Mouse (Mus musculus) adrenal gland, adult 2 months (tissue): ENCODE data around the gene Mthfd1l. TPM values are rescaled to one million over a fixed set of nuclear protein-coding genes. Genes with fewer than 3 reads are reported as not detected.
"Not testable (repeated sequence)": the region's sequence is repeated elsewhere in the genome, so short reads cannot be mapped to it uniquely, and the experiment has no call there.

ENCODE experiments used
- DNase-seq: peaks from one replicate; pipeline ENCODE4 v3.0.0; 2021
- polyA plus RNA-seq: library from polyadenylated mRNA; depleted of rRNA; stranded (reverse); fragments of >200 nt; gene quantifications from 2 replicates; pipeline ENCODE4 v1.2.3, GENCODE M21; 2012
- total RNA-seq, 2 experiments: library from RNA; stranded (reverse); gene quantifications; 2 replicates each; pipeline ENCODE4 v1.2.3; 2021

Gene Mthfd1l
- total and polyA plus RNA-seq, 3 experiments = 2.3 to 5.4 (median 2.7) TPM

DNA sequence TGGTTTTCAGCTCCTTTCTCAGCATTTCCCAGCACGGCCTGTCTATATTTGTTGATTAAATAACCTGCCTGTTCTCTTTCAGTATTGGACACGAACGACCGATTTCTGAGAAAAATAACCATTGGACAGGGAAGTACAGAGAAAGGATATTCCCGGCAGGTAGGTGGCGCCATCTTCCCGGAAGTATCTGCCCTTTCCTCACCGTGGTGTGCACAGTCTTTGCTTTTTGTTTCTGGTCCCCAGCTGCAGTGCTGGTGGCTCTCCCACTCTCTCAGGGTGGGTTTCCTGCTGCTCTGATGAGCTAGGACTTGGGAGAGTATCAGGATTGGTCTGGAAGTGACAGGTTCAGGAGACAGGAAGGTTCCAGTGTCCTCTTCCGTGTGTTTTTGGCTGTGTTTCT lies 68.8 kb downstream of the Mthfd1l start:
- peak; percentile 53 for DNase-seq

DNA sequence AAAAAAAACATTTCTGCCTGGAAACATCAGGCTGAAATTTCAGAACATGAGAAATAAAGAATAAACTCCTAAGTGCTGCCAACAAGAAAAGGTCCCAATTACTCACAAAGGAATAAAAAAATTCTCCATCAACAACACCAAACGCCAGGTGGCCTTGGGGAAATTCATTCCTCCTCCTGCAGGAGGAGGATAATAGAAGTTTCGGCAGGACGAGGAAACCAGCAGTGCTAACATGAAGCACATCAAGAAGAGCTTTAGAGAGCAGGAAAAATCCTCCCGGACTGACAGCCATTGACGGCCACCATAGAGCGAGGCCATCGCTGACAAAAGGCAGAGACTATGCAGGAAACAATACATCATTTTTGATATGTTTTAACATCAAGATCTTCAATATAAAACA lies 71.5 kb downstream of the Mthfd1l start:
- DNase-seq = peak; percentile 22

DNA sequence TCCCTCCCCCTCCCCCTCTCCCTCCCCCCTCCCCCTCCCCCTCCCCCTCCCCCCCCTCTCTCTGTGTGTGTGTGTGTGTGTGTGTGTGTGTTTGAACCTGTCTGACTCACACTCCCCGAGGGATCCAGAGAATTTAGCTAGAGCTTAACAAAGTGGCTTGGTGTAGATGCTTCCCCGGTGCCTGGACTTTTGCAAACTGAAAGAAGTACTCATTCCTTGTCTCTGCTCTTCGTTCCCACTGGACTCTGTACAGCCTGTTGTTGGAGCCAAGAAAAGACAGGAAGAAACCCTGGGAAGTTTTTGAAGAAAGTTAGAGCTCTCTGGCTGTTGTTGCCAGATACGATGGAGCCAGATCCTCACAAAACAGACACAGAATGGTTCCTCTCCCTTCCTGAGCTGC lies 73.6 kb downstream of the Mthfd1l start:
- peak; percentile 18 for DNase-seq

DNA sequence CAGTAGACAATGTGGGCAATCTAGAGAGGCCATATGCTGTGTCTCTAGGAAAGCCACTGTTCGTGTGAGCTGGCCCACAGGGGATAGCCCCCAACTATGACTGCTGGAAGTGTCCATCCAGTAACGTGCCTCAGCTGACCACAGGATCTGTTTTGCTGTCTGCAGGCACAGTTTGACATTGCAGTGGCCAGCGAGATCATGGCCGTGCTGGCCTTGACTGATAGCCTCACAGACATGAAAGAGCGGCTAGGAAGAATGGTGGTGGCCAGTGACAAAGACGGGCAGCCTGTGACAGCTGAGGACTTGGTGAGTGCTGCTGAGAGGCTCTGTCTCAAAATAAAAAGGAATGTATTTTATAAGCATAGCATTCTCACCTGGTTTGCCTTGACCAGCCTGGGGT lies 74.7 kb downstream of the Mthfd1l start:
- peak; percentile 60 for DNase-seq

DNA sequence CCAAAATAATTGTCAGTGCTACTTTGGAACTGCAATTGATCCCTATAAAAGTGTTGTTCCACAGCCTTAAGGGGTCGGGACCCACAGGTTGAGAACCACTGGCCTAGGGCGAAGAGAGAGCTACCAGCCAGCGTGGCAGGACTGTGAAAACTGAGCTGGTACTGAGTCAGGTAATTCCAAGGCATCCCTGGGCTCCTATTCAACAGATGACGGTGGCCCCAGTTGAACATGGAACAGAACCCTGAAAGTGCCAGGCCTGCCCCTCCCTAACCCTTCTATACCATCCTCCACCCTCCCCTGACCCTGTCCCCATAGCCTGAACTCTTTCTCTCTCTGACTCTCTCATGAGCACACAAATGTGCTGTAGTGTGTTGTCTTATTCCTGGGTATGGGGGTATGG lies 77.3 kb downstream of the Mthfd1l start:
- no peak for DNase-seq

DNA sequence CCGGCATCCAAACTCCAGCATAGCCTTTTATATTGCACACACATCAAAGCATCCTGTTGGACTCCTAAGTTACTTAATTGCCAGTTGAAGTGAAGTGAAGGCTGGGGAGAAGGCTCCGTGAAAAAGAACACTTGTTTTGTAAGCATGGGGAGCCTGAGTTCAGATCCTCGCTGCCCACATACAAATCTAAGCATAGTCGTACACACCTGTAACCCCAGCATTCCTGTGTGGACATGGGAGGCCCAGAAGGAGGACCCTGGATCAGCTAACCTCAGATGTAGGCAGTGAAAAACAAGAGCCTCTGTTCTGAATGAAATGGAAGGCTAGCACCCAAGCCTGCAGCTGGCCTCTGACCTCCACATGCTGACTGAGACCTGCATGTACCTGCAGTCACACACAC lies 79.8 kb downstream of the Mthfd1l start:
- DNase-seq = no peak

DNA sequence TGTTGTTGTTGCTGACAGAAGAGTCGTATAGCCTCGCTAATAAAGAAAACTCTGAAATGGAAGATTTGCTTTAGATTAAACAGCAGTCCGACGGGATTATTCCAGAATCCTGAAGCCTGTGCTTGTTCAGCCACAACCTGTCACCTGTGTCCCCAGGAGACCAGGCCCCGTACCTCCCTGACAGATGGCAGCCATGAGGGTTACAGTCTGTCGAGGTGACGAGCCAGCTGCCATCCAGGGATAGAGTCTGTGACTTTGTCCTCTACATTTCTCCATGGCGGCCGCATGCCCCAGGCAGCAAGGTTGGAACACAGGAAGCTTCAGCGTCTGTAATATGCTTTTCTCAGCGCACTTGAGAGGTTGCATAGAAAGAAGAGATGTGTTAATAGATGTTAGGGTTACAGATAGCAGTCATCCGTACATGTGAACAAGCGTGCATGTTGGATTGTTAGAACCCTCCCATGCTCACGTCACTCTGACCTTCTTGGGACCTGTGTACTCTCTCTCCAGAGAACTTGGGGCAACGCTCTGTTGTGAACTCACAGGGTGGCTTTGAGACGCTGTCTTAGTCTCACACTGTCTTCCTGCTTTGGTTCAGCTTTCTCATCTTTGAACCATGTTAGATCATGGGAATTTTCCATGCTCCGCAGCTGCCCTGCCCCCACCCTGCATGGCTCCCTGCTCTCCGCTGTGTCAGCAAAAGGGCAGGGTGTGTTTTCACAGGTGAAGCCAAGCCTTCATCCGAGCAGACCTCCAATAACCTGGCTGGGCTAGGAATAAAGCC lies 80.6 kb downstream of the Mthfd1l start:
- DNase-seq = peak; percentile 20

DNA sequence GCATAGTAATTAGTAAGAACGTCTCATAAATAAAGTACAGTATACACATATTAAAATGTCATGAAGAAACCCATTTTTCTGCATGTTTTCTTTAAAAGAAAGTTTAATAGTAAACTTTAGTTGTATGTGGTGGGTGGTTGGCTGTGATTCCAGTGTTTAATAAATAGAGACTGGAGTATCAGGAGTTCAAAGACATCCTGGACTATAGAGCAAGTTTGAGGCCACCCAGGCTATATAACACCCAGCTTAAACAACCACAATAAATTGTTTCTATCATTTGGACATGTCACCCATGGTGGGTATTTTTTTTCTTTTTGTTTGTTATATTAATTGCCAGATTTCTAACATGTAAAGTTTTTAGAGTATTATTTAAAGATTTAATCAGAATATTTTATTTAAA lies 81.7 kb downstream of the Mthfd1l start:
- DNase-seq = no peak

DNA sequence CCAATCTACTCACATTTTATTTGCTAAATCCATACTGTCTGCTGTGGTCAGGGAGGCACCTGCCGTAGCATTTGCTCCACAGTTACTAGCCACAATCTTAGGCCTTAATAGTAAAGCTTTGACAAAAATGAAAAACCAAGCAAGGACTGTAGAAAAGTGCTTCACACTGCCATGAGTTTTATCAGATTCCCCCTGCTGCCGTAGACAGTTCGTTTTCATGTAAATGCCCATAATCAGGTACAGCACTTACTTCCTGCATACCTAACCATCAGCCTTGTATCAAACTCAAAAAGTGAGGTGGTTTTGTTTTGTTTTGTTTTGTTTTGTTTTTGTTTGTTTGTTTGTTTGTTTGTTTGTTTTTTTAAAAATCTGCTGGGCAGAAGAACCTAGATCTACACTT lies 84.5 kb downstream of the Mthfd1l start:
- DNase-seq = no peak

DNA sequence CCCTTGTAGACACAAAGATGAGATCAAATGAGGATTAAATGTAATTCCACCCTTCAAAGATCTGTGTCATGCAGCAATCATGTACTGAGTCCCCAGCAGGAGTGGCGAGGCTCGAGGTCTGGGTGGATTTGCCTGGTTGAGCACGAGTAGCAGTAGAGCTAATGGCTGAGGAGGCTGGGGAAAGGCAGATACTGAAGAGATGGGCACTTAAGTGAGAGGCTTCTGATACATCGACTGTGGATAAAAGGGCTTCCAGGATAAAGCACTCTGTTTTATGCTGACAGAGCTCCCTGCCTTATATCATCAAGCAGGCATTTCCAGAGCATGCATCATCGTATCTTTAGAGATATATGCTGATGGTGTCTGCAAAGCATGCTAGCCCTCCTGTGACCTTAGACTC lies 84.9 kb downstream of the Mthfd1l start:
- DNase-seq = no peak

DNA sequence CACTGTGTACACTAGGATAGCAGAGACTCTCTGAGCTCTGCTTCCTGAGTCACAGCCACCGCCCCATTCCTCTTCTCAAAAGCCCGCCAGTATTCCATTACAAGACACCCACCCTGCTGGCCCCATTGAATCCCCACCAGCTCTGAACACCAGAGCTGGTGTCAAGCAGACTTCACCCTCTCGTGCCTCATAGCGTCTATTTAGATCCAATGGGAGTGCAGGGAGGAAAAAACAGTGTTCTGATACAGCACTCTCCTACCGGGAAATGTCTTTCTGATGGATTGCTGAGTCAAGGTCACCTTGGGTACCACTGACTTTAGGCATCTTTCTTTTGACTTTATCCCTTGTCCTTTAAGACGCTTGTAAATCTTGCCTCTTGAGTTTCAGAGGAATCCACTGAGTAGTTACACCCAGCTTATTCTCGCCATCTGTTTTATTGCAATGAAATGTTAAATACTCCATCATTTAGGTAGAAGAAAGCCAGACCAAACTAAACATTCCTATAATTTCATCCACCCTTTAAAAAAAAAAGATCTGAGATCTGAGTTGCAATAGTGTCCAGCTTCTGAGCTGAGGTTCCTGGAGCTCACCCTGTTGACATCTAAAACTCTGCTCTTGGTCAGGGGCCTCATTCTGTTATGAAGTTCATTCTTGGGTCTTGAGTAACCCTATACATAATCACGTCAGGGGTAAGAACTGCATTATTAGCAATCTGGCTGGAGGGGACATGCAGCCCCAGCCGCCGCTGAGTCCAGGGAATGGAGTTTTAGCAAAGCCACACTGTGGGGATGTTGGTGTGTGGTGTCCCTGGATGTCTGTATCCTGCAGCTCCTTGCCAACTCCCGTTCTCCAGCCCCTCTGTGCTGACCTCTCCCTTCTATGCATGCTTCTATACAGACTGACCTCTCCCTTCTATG lies 88.4 kb downstream of the Mthfd1l start:
- no peak for DNase-seq

DNA sequence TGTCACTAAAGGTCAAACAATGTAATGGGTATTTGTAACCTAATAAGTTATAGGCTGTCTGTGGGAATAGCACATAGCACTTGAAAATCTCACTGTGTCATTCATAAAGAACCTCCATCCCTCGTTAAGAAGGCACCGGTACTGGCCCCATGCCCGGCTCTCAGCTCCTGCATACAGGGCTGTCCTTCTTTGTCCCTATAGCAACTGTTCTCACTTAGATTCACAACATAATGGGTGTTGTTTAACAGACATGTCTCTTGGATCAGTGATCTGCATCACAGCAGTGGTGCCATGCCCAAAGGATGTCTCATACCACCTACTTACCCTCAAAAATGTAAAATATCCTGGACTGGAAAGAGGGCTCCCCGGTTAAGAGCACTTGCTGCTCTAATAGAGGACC lies 90.6 kb downstream of the Mthfd1l start:
- DNase-seq = no peak

DNA sequence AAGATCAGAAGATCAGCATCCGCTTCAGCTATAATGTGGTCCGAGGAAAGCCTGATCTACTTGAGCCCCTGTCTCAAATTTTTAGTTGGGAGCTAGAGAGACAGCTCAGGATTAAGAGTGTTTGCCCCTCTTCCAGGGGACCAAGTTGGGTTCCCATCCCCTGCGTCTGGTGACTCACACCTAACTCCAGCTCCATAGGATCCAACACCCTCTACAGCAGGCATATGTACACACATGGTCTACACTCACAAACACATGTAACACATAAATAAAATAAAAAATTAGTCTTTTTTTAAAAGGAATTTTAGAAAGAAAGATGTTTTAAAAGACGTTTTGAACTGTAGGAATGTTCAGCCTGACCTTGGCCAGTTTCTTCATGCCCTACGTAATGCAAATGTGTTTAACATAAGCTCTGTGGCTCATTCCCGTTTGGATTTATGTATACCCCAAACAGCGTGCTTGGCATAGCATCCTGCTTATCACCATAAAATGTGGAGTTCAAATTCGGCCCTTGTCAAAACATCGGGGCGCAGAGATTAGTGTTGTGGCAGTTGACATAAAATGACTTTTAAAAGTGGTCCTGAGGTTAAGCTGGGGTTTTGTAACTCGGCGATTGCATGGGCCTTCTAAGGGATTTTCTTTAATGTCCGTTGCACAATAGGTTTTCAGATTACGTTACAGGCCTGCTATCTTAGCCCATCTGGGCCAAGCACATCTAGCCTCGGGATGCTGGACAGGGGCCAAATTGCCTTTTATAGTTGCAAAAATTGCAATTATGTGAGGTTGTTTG lies 92.6 kb downstream of the Mthfd1l start:
- DNase-seq = peak; percentile 24

DNA sequence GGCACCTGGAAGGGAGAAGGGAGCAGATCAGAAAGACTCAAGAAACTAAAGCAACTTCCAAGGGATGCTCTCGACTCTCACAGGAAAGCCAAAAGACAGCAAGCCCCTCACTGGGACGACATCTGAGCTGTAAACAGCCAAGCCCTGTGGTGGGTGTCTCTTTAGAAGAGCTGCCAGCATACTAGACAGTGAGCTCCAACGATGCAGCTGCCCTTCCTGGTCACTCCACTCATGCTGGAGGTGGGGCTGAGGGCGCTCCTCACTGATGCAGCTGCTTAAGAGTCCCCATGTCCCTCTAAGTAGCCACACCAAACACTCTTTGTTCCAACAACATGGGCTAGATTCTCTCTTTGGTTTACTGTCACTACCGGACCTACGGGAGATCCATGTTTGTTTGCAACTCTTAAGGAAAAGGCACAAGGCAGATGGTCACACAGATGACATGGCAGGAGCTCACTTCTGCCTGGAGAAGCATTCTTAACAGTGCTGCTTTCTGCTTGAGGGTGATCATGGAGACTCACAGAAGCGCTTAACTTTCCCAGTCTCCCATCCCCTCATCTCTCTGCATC lies 96.4 kb downstream of the Mthfd1l start:
- DNase-seq = no peak

DNA sequence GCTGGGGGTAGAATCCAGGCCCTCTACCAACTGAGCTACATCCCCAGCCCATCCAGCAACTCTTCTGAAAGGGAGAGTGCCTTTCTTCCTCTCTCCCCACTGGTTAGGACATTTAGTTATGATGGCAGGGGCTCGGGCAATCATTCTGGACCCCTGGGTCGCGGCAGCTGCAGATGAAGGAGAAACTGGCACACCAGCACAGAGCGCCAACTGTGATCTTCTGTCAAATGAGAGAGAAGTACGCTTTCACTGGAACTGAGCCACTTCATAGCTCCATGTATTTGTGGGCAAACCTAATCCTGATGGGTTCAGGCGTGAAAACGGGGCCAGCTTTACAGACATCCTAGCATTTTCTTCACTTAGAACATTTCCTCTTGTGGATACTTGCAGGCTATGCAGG lies 97.1 kb downstream of the Mthfd1l start:
- no peak for DNase-seq

DNA sequence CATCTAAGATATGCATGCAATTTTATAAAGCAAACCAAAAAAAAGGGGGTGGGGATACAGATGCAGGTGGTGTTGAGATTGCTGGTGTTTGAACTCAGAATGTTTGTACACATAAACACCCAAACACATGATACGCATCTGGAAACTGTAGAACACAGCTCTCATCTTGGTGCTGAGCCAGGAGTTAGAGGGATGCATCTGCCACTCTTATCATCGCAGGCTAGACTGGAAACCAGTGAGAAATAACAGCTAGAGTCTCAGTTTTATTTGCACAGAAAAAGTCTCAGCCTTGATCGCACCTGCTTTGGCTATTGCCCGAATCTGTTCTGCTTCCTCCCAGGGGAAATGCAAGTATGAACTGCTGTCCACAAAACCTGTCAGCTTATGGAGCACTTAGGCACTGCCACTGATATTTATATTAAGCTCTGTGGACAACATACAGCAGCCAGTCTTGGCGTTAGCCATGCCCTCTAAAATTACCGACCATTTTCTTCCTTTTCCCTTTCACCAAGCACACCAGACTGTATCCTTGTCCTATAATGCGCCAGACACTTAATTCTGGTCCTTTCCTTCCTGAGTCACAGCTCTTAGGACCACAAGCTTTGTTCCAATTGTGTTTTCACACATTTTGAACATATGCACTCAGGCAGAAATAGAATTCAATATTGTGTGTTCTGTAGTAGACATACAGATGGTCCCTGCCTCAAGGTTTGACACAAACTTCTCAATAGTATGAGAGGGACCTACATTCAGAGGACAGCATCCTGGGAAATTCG lies 98.3 kb downstream of the Mthfd1l start:
- DNase-seq = no peak

DNA sequence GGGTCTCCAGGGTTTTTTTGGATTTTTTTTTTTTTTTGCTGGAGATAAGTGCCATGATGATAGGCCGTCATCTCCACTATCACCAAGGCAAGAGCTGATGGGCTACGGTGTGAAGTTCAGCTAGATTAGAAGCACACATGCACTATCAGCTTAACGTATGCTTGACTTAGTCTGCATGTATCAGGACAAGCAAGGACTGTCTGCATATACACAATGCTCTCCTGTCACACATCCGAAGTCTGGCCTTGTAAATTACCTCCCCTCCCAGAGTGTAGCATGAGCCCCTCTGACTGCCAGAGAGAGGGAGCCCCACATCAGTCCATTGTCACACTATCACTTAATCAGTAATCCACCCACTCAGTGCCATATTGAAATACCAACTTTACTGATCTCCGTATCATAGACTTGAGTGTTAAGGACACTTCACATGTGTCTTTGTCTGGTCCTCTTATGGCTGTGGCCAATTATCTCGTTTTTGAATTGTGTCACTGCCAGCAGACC lies 99.0 kb downstream of the Mthfd1l start:
- DNase-seq = no peak

DNA sequence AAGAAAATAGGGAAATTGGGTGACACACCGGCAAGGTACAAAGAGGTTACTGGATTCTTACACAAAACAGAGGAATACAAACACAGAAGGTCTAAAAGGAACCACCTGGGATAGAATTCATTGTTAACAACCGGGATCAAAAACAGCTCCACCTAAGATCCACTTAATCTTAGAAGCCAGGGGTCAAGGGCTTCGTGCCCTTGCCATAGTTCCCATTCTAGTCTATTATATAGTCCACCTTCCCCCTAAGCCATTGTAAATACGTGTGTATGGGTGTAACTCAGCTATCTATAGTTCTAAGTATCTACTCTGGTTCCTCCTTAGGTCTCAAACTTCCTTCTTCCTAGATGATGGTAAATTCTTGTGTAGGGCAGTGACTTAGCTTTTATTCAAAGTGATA lies 99.6 kb downstream of the Mthfd1l start:
- DNase-seq = not testable (repeated sequence)

DNA sequence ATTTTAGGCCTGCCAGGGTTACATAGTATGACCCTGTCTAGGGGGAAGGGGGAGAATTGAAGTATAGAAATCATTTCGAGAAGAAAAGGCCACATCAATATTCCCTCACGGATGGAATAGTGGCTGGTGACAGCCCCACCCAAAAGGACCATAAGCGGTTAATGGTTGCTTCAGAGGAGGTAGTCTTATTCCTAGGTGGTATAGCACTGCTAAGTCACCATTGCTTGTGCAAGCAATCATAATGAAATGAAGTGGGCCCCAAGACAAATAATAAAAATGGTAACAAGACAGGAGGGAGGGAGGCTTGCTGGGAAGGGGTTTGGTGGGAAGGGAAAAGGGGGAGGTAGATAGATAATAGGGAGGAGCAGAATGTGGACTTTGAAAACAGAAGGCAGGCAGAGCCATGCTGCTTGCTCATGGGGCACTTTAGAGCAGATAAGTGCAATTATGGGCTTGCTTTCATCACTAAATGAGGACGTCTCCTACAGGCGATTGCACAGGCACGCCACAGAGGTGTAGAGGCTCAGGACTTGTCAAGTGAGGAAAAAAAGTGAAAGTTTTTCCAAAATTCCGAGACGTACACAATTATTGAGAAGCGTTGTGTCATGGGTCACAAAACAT lies 105.4 kb downstream of the Mthfd1l start:
- DNase-seq = no peak

DNA sequence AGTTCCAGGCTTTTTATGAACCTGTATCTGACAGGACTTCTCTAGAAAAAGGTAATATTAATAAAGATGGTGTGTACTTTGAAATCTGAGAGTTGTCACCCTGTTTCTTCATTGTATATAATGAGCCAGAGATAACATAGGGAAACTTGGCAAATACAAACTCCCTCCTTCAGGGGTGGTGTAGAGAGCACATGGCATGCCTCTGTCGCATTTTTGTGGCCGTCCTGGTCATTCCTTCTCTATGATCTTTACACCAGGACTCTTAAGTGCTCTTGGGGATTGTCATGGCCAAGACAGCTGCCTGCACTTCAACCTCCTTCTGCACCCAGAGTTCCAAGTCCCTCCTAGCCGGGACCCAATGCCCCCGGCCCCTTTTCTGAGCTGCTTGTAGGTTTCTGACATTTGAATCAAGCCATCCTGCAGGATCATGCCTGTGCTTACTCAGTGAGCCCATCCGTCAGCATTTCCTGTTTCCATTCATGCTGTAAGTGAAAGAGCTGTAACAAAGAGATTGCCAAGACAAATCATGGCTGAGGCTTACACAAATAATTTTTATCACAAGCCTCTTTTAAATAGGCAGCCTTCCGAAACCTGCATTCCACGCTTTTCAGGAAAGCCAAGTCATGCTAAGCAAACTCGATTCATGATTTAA lies 106.2 kb downstream of the Mthfd1l start:
- DNase-seq = peak; percentile 6
